Mouse (Mus musculus): Measurements from ENCODE around the gene Fzr1.
A peak's percentile ranks its signal among the peaks of the same experiment; 100 is the strongest.

The Fzr1 gene

GRCm38 (mm10) chr10:81402227-81402765 lies 24.0 kb upstream of the Fzr1 start:
- no peak for DNase-seq (ENCODE audit: low spot score)

GRCm38 (mm10) chr10:81401521-81402226 lies 23.4 kb upstream of the Fzr1 start:
- peak; percentile 86 for DNase-seq (ENCODE audit: low spot score)

- DNase-seq (ENCODE audit: low spot score), result no peak
Measured at GRCm38 (mm10) chr10:81401205-81401520, 22.8 kb upstream of the Fzr1 start.

GRCm38 (mm10) chr10:81400371-81401204 lies 22.3 kb upstream of the Fzr1 start:
- DNase-seq (ENCODE audit: low spot score), result no peak

- DNase-seq (ENCODE audit: low spot score), result no peak
Measured at GRCm38 (mm10) chr10:81399798-81400308, 21.5 kb upstream of the Fzr1 start.

- DNase-seq (ENCODE audit: low spot score), result no peak
Measured at GRCm38 (mm10) chr10:81399296-81399695, 21.0 kb upstream of the Fzr1 start.

GRCm38 (mm10) chr10:81396749-81397148 lies 18.4 kb upstream of the Fzr1 start:
- DNase-seq (ENCODE audit: low spot score), result no peak

GRCm38 (mm10) chr10:81395865-81396264 lies 17.5 kb upstream of the Fzr1 start:
- DNase-seq (ENCODE audit: low spot score), result no peak

GRCm38 (mm10) chr10:81395127-81395526 lies 16.8 kb upstream of the Fzr1 start:
- DNase-seq (ENCODE audit: low spot score), result peak; percentile 88

GRCm38 (mm10) chr10:81393456-81394063 lies 15.2 kb upstream of the Fzr1 start:
- no peak for DNase-seq (ENCODE audit: low spot score)

GRCm38 (mm10) chr10:81392781-81393185 lies 14.5 kb upstream of the Fzr1 start, which contains the start of gene Smim24:
Gene Smim24 (plus strand): TSS chr10:81393051.
- no peak for DNase-seq (ENCODE audit: low spot score)

- DNase-seq (ENCODE audit: low spot score), result no peak
Measured at GRCm38 (mm10) chr10:81392270-81392669, 14.0 kb upstream of the Fzr1 start.

- no peak for DNase-seq (ENCODE audit: low spot score)
Measured at GRCm38 (mm10) chr10:81390678-81390965, 12.3 kb upstream of the Fzr1 start.

- peak; percentile 86 for DNase-seq (ENCODE audit: low spot score)
Measured at GRCm38 (mm10) chr10:81389801-81390677, 11.7 kb upstream of the Fzr1 start.

- peak; percentile 83 for DNase-seq (ENCODE audit: low spot score)
Measured at GRCm38 (mm10) chr10:81389373-81389772, 11.1 kb upstream of the Fzr1 start.

GRCm38 (mm10) chr10:81388505-81389055 lies 10.3 kb upstream of the Fzr1 start, which contains the start of gene Gm48552:
Gene Gm48552 (plus strand): TSS chr10:81389005.
- DNase-seq (ENCODE audit: low spot score), result no peak

- no peak for DNase-seq (ENCODE audit: low spot score)
Measured at GRCm38 (mm10) chr10:81387716-81388115, 9.4 kb upstream of the Fzr1 start.

GRCm38 (mm10) chr10:81385603-81386306 lies 7.4 kb upstream of the Fzr1 start:
- DNase-seq (ENCODE audit: low spot score), result no peak

GRCm38 (mm10) chr10:81384605-81384982 lies 6.3 kb upstream of the Fzr1 start:
- DNase-seq (ENCODE audit: low spot score), result no peak

GRCm38 (mm10) chr10:81383802-81384604 lies 5.7 kb upstream of the Fzr1 start, which contains the start of the genes Dohh and Gm48551:
Gene Dohh (plus strand): TSS chr10:81384428.
Gene Gm48551 (plus strand): TSS chr10:81384466.
- DNase-seq (ENCODE audit: low spot score), result peak; percentile 100

Data from testis, postnatal 10 days (tissue).